Mouse (Mus musculus) mesoderm, embryonic 11.5 days (tissue): ENCODE measurements at regions not wholly inside any gene's neighbourhood (a gene's known extent, or its start where the extent isn't known, plus 50 kb on each side); places are given as distances from the start of the nearest gene placed in this dataset.

ENCODE experiments used
- DNase-seq: peaks from one replicate; pipeline ENCODE4 v3.0.0-alpha.2; 2012; ENCODE audit warnings: low read depth, low spot score

DNA sequence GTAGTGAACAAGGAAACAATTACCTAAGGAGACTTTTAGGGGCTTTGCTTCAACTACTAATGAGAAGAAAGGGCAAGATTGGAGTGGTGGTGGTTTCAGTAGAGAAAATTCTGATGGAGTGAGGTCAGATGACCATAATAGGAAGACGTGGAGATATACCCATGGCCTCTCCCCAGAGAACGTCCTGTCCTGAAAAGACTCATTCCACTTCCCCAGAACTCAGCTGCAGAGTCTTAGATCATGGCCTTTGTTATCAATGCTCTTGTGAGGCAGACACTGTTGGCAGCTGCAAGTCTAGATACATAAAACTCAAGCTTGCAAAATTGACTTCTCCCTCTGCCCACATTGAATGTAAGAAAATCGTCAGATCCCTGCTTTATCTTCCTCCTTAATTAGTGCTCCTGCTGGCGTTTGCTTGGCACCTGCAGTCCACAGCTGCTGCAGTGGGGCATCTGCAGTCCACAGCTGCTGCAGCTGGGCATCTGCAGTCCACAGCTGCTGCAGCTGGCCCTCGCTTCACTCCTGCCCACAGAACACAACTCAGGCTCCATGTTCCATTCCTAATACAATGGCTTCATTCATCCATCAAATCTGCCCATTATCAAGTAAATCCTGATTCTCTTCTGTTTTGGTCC lies 162.5 kb downstream of the Cxcl12 start:
- peak; percentile 23 for DNase-seq

DNA sequence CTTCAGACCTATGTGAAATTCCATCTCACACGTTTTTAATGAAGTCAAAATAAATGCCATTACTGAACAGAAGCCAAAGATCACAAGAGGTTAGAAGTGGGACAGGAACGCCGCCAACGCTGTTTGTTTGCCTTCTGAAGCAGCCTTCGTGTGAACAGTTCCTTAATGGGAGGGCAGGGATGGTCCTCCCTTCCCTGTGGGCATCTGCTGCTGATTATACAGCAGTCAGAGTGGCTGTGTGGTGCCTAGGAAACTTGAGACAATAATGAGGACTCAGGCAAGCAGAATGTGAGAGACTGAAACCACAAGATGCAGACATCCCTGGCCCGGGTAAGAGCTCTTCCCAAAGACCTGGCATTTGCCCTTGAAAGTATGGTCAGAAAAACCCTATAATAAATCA lies 164.3 kb downstream of the Cxcl12 start:
- DNase-seq, result peak; percentile 45

DNA sequence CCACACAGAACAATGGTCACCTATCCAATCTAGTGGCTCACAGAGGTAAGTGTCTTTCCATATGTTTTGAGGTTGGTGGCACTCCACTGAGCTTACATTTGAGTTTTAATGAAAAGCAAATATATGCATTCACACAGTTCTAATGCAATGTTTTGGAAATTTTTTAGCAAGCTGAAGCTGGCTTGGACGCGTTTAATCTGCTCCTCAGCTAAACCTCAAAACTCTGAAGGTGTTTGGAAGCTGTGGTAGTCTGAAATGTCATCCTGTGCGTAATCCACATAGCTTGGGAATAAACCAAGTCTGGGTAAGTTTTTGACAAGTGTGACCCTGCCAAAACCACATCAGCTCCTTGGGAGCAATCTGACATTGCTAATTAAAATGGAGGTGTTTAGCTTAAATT lies 173.8 kb downstream of the Cxcl12 start:
- no peak for DNase-seq

DNA sequence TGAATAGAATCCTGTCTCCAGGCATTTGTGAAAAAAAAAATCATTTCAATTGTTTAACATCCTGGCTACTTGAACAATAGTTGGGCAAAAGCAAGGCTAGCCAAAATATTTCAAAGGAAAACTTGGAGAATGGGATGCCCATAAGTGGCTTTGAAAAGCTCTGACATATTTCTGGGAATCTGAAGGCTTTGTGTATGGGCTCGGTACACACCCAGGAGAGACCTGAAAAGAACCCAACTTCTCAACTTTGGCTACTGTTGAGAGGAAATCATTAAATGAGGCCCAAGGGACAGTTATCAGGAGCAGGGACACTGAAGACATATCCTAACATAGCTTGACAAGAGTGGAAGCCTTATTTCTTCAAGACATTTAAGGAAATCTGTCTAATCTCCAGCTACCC lies 179.0 kb downstream of the Cxcl12 start:
- no peak for DNase-seq

DNA sequence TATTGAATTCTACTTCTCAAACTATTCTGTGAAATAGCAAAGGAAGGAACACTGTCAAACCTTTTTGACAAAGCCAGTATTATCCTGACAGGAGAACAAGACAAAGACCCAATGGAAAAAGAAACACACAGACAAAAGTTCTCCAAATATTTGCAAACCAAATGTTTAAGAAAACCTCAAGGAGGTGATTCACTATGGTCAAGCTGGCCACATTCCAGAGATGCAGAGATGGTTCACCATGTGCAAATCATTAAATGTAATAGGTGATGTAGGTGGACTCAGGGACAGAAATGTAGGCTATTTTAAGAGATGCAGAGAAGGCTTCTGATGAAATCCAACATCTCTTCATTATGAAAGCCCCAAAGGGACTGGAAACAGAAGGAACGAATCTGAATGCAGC lies 183.5 kb downstream of the Cxcl12 start:
- no peak for DNase-seq

DNA sequence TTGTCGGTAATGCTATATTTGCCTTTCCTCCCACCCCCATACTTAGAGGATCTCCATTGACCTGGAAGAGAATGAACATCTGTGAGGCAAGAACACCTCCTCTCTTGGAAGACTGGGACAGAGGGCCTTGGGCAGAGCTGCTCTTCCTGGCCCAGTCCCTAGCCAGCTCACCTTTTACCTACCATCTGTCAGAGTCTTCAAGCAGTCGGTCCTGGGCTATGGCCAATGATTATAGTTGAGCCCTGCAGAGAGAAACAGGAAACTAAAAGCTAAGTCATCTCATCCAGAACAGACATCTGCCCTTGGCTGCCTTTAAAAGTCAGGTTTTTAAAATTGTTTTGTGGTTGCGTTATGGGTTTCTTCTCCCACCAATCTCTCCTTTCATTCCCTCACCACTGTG lies 184.8 kb downstream of the Cxcl12 start:
- no peak for DNase-seq

DNA sequence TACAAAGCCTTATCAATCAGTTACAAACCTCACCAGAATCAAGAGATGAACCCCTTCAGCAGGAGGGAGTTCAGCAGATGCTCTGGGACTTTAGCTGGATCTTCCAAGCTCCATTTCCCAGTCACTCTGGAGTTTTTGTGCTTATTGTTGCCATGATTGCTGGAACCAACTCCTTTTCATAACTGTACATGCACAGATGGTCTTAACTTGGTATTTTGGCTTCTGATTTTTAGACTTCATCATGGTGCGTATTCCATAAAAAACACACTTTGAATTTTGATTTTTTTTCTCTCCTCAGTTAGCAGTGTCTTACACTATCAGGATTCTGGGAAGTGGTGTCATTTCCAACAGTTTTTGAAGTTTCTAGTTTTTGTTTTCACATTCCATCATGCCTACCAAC lies 187.8 kb downstream of the Cxcl12 start:
- no peak for DNase-seq

DNA sequence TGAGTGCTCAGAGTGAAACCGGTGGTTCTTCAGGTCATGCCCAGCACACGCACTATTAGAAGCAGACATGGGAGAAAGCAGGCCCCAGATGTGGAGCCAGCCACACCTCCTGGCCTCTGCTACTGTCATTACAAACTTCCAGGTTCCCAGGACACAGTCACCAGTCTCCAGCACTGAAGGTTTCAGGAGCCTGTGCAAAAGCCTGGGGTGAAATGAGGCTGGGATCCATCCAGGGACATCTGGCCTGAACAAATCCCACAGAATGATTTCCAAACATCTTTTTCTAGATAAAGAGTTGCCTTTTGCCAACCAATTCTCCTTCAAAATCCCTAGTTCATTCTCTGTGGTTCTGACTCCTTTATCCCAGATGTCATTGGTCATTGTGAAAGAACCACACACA lies 191.1 kb downstream of the Cxcl12 start:
- no peak for DNase-seq

DNA sequence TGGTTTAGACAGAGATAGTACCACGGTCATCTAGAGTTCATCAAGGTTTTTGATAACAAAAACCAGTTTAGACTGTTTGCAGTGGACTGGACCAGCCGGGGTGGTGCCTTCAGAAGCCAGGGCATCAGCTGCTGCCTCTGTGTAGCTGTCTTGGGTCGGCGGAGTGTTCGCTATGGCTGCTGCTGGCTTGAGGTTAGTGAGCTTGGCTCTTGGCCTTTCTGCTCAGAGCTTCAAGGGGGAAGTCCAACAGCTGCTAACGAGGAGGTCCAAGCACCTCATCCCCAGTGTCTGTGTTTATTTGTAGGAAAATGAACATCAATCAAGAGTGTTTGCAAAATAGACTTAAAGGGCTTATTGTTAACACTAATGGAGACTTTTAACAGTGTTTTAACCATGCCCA lies 198.2 kb downstream of the Cxcl12 start:
- DNase-seq, result no peak

DNA sequence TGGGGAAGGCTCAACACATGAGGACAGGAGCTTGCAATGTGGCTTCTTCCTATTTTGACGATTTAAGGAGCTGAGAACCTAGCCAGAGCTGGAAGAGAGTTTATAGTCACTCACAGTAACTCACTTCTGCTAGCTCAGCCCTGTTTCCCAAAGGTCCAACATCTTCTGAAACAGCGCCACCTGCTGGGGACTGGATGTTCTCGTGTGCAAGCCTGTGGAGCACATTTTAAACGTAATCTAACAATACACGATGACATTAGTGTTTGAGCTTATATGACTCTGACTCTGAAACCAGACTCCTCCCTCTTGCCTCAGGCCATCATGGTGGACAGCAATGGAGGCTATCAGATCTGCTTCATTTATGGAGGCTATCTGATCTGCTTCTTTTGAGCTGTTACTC lies 207.7 kb downstream of the Cxcl12 start:
- DNase-seq, result no peak

DNA sequence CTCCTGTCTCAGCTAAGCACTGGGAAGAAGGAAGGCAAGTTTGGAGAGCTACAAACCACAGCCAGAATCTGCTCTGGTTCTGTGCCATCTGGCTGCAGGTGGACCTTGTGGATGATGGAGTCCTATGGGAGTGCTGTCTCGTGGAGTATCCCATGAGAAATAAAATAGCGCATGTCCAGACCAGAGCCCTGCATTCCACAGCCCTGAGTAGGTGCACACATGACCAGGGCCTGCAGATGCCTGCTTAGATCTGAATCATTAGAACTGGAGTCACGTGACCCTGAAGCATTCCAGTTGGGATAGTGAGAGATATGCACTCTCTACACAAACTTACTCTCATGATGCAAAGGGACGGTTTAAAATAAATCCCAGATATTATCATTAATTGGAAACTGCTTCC lies 211.6 kb downstream of the Cxcl12 start:
- no peak for DNase-seq

DNA sequence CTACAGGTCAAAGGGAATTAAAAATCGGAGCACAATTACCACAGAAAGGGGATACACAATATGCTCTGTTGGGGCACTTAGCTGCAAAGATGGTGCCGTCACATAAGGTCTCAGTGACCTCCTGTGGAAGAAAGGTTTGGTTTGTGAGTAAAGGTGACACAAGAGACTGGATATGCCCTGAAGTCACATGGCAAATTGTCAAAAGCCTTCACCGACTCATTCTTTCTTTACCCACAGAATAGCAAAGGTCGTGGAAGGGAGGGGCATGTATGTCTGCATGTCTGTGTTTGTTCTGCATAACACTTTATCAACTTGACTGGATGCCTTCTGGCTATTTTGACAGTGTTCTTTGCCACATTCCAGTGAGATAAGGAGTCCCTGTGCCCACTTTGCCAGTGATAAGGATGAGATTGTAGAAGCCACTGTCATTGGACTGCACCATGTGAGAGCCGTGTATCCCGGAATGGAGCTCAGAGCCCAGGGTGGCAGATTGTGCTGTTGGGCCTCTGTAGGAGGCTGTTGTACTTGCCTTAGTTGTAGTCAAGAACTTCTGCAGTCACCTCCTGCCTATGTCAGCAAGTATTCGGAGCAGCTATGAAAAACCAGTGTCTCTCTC lies 222.0 kb downstream of the Cxcl12 start:
- DNase-seq, result no peak

DNA sequence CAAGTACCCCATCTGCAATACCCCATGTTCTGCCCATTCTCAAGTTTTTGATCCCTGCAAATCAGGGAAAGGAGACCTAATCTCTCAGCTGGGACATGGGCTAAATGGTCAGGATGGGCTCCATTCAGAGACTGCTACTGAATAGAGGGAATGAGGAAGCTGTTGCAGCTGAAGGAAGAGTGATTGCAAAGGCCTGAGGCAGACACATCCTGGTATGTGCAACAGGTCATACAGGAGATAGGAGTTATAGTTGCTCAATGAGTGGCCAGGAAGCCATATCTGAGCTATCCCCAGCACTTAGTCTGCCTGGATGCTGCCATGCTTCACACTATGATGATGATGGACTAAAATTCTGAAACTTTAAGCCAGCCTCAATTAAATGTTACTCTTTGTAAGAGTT lies 225.1 kb downstream of the Cxcl12 start:
- DNase-seq, result no peak

DNA sequence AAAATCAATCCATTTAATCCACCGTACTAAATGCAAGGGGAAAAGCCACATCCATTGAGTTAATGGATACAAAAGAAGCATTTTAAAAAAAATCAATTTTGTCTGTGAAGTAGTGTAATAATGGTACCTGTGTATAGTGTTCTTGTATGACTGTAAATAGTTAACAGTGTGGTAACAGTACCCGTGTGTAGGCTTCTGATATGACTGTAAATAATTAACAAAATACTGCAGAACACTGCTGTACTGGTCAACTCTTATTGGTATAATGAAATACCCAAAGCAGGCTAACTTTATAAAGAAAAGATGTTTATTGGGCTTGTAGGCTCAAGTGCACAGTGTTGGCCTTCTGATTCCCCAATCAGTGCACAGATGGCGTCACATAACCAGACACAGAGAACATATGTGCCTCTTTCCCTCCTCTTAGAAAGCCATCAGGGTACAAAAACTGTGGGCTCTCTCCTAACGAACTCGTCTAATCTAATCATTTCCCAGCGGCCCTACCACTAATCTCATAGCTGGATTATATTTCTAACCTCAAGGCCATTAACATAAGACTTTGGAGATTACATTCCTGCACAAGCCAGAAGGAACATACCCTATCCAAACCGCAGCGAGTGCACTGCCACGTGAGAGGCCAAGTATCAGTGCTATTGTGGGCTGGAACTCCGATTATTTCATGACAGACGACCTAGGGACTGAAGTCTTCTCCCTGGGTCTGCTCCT lies 237.4 kb downstream of the Cxcl12 start:
- DNase-seq, result no peak

DNA sequence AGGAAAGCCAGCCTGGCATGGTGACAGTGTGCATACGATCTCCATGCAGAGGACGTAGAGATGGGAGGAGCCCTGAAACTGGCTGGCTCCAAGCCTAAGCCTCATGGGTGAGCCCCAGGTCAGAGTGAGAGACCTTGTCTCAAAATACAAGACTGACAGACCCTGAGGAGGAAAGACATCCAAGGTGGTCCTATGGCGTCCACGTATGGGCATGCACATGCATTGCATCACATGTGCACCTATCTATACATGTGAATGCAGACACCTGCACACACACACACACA lies 237.9 kb downstream of the Cxcl12 start:
- DNase-seq, result no peak

DNA sequence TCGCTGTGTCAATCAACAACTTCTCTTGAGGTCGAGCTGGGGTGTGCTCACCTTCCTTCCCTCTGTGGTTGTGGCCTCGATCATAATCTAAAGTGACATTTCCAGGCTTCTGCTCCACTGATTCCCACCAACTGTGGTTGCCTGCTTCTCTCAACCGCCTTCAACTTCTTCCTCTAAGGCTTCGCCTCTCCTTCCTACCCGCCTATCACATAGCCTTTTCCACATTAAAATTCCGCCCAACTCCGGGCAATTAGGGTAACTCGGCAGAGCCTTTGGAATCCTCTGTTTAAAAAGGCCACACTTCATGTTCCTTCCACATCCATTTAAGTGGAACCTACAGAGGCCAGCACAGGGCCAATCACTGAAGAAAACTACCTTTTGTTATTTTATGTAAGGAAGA lies 238.4 kb downstream of the Cxcl12 start:
- DNase-seq, result no peak

DNA sequence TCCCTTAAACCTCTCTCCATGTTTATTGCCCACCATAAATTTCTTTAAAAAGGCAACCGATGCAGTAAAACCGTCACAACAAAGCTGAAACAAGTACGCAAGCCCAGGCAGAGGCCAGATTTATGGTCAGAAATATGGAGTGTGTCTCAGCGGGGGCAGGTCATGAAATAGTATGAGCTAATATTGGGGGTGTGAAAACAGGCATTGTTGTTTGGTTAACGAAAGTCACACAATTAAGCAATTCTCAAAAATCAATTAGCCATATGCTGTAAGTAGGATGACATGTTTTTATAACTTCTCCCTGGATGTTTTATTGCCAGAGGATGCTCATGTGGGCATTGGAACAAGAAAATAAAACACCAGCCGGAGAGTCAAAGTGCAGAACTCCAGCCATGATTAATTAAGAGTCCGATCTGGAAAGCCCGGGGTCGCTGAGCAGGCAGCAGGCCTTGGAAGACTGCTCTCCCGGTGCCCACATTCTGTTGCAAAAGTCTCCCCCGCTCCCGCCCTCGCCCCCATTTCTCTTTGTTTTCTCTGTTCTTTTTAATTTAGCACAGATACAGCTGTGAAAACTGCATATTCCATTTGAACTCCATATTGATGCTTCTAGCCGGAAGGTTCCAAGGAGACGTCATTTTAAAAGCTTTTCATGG lies 239.0 kb downstream of the Cxcl12 start:
- DNase-seq, result peak; percentile 80

DNA sequence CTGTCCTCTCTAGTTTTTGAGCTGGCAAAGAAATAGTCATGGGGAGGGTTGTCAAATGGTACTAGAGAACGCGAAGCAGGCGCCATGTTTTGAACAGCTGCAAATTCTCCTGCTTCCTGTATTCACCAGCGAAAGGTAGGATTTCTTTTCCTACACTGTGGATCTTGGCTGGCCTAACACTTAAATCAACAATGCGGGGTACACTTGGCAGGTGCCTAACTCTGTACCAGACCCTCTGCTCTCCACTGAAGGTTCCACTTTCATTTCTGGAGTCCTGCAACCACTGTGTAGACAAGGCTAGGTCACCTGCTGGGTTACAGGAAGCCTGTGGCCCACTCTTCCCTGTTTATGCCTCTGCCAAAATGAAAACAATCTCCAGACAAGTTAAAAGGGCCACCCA lies 239.6 kb downstream of the Cxcl12 start:
- no peak for DNase-seq

DNA sequence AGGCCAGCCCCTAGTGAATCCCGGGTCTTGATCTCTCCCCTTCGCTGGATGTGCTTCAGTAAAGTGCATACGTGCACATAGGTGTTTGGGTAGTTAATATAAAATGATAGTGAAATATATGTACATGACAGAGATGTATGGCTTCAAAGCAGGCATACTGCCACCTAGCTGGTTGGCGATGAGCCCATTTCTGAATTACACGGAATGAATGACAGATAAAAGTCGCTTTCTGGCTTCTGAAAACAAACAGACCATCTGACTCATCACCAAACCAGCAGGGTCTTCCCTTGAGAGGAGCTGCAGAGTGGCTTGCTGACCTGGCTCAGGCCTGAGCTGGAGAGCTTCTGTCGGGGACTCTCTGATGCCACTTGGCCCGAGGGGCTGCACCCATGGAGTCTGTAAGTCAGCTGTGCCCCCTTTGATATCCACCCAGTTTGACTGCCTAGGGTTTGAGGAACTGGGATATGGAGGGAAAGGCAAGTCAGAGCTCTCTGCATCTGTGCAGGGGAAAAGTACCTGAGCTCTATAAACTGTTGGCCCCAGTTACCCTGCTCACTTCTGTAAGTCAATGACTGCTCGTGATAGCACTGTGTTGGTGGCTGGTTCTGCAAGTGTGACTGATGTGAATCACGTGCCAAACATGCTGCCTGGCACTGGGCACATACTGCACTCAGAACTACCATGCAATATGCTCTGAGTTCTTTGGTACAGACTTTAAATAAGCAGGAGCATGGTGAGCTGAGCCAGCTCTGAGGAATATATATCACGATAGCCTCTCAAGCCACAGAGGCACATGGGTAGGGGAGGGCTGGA lies 240.8 kb downstream of the Cxcl12 start:
- DNase-seq, result no peak

DNA sequence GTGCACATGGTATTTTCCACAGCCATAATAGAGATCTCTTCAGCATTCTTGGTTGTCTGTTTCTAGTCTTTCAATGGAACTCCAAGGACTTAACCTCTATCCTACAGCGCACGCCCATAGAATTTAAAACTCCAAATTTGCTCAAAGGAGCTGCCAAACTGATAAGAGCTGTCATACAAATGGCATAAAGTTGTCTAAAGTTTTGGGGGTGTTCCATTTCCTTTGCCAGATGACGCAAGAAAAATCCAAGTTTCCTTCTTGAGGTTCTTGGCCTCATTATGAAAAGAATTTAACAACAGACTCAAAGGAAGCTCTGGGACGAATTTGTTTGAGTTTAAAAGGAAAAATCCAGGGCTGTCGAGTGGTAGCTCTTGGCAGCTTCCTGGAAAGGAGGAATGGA lies 246.6 kb downstream of the Cxcl12 start:
- DNase-seq, result no peak

DNA sequence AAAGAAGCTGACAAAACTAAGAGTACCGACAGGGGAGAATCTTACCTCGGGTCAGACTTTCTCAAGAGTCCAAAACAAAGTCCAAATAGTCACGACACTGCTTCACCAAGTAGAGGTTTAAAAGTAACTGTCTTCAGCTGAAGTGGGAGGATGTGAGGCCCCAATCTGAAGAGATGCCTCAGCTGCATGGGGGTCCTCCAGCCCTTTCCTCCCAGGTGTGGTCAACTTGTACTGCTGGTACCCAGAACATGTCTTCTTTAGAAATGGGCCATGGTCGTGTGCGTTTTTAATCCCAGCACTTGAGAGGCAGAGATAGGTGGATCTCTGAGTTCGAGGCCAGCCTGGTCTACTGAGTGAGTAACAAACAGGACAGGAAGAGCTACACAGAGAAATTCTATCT lies 247.6 kb downstream of the Cxcl12 start:
- DNase-seq, result no peak

DNA sequence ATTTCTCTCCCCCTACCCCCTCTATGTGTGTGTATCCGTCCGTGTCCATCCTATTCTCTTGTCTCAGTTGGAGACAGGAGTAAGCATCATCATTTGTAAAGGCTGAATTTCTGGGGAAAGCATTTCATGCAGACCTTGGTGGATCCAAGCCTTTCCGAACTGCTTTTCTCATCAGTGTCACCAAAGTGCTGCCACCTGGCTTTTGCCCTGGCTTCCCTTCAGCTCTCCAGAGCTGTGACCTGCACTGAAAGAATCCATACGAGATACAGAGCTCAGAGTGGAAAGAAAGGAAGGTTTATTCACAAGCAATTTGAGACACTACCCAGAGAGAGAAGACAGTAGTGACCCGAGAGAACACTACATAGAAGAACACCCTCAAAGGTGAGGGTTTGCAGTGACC lies 248.1 kb downstream of the Cxcl12 start:
- no peak for DNase-seq
